Mouse (Mus musculus) kidney, adult 2 months (tissue): ENCODE data around the gene Adamtsl3.

Experiments
- CTCF ChIP-seq: fragments of 200-500 bp; conservative IDR thresholded peaks from 2 replicates; pipeline ENCODE4 v1.5.1; 2011; ENCODE audit warnings: low read depth, mild to moderate bottlenecking, control low read depth, low read length, moderate library complexity, mixed read lengths; ENCODE audit not compliant: insufficient read depth, insufficient read length
- POLR2A ChIP-seq: fragments of 200-500 bp; IDR thresholded peaks from one replicate; pipeline ENCODE4 v1.6.1; 2011; ENCODE audit warnings: low read depth, low read length, control low read depth

GRCm38 (mm10) chr7:82326616-82327015, 8.9 kb upstream of the Adamtsl3 start:
- no peak for TF ChIP-seq CTCF
- TF ChIP-seq POLR2A = no peak
